Mouse (Mus musculus): ENCODE data around the gene Olfr56. TPM values are rescaled to one million over a fixed set of nuclear protein-coding genes. Genes with fewer than 3 reads are reported as not detected.
"Not testable (repeated sequence)": the region's sequence is repeated elsewhere in the genome, so short reads cannot be mapped to it uniquely, and the experiment has no call there.

Olfr56 gene
- polyA plus RNA-seq, 1 experiment from 2014 or later, result not detected

DNA sequence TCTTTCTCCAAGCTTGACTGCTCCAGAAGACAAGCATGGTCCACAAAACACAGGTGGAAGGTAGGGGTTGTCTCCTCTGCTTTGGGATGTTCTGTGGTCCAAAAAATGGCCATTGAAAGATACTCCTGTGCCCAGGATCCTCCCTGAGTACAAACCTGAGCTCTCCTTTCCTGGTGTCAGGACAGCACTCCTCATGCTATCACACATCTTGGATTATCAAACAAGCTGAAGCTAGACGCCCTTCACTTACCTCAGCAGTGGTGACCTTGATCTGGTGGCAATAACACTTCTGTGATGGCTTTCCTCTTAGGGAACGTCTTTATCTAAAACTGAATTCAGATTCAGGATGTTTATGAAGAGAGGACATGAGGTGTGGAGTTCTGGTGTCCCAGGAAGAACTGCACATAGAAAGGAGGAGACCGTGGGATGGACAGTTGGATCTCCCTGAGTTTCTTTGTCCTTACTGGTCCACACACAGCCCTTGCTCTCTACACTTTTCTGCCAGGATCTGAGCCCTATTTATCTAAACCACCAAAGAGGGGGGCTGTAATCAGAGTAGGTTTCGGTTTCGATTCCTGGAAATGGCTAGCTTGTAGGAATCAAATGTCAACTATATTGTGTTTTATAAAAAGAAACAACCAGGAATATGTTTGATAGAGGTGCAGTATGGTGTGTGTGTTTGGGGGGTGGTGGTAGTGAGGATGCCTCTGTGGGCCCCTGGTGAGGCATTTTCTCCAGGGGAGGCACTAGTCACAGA is 85.2 kb downstream of the Olfr56 start, which contains the start of gene Tgtp2:
TSS of gene Tgtp2 (minus strand) at position 494 of the 757 bp plus-strand sequence.
- not testable (repeated sequence) for H3K9ac ChIP-seq; H3K9me3 ChIP-seq; H3K27me3 ChIP-seq; H3K4me3 ChIP-seq; H3K27ac ChIP-seq; H3K36me3 ChIP-seq; H3K4me2 ChIP-seq (replicated peaks); H3K4me1 ChIP-seq; ATAC-seq (ENCODE audit: insufficient number of reproducible peaks, insufficient read depth, low FRiP score, low TSS enrichment)
- WGBS, result 77% methylated on average over 5 of the region's 5 CpGs

DNA sequence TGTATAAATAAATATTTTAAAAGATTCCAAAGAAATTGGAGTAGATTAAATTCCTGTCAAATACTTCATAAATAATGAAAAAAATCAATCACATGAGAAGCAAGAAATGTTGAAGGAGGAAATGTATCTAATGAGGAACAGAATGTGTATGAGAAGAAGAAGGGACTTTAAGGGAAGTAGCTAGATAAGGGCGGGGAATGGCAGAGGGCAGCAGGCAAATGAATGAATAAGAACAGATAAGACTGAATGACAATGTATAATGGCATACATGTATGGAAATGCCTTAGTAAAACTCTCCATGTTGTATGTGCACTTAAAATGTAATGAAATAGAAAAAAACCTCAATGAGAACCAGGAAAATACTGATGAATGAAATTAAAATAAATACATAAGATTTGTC is 89.7 kb downstream of the Olfr56 start:
- 88% methylated on average over 1 of the region's 1 CpGs for WGBS
- H3K4me3 ChIP-seq, result no peak overlapping the region
- no peak overlapping the region for H3K9ac ChIP-seq
- H3K4me2 ChIP-seq (replicated peaks), result no peak overlapping the region
- H3K36me3 ChIP-seq, result no peaks in the 10 kb centered on the region
- no peak overlapping the region for H3K27ac ChIP-seq
- H3K27me3 ChIP-seq, result no peaks in the 10 kb centered on the region
- H3K9me3 ChIP-seq, result no peaks in the 10 kb centered on the region
- no peaks in the 10 kb centered on the region for H3K4me1 ChIP-seq
- ATAC-seq (ENCODE audit: insufficient number of reproducible peaks, insufficient read depth, low FRiP score, low TSS enrichment), result no peak

DNA sequence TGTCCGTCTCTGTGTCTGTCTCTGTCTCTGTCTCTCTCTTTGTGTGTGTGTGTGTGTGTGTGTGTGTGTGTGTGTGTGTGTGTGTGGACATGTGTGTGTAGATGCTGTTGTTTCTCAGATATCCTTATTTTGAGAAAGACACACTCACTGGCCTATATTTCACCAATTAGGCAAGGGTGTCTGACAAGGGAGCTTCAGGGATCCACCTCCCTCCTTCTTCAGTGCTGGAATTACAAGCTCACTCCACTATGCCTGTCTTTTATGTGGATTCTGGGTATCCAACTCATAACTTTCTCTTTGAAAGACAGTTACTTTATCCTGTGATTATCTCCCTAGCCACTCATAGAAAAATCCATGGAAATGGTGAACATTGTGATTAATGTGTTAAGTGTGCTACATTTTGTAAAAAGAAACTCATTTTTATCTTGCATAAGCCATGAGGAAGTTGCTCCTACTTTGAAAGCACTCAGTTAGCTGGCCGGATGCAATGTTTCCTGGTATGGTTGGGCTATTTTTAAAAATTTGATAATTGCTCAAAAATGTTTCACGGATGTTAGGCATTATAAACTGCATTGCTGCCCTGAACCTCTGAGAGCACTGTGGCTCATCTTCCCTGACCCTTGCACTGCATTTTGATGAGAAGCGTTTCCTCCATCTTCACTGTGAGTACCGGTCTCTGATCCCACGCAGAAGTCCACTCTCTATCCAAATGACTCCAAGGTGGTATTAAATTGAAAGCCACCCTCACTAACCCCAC is 97.5 kb downstream of the Olfr56 start, which contains the start of gene Ifi47:
TSS of gene Ifi47 (plus strand) at position 587 of the 757 bp plus-strand sequence.
- H3K9me3 ChIP-seq; H3K27ac ChIP-seq; ATAC-seq (ENCODE audit: insufficient number of reproducible peaks, insufficient read depth, low FRiP score, low TSS enrichment); H3K36me3 ChIP-seq; H3K4me3 ChIP-seq; H3K9ac ChIP-seq; H3K4me1 ChIP-seq; H3K4me2 ChIP-seq (replicated peaks); H3K27me3 ChIP-seq: not testable (repeated sequence)
- WGBS, result 68% methylated on average over 6 of the region's 6 CpGs

DNA sequence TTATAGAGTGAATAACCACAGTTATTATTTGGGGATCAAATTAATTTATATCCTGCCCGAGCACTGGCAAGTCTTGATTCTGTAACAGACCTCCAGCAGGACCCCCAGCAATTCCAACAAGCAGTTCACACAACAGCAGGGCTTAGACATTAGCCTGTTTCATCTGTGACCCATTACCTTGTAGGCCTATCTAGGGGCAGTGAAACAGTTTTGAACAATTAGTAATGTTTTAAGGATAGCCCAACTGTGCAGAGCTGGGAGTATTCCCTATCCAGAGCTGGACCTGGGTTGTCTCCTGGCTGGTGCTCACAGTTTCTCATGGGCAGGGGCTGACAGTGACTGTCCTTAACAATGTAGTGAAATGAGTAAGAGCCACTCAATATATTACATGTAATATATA is 98.3 kb downstream of the Olfr56 start:
- Histone ChIP-seq H3K36me3 (no peaks in the 10 kb centered on the region), H3K4me3 (no peak overlapping the region), H3K4me2 (replicated peaks) (no peak overlapping the region), H3K27me3 (no peaks in the 10 kb centered on the region), H3K4me1 (no peaks in the 10 kb centered on the region), H3K27ac (no peak overlapping the region), H3K9ac (no peak overlapping the region), H3K9me3 (no peaks in the 10 kb centered on the region)
- WGBS, result 67% methylated on average over 1 of the region's 1 CpGs
- no peak for ATAC-seq (ENCODE audit: insufficient number of reproducible peaks, insufficient read depth, low FRiP score, low TSS enrichment)

DNA sequence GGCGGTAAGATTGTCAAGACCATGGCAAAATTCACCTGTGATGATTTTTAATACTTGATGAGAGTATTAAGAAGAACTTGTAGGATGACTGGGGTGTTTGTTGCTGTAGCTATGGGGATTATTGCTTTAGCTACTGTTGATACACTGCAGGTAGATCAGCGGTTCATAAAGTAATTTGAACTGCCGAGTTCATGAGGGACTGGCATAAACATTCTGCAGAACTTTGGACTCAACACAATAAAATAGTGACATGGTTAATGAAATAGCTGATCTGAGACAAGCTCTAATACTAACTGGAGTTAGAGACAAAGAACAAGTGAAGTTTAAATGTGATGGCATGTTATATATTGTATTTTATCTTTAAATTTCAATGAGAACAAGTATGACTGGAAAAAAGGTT is 100.0 kb downstream of the Olfr56 start:
- Histone ChIP-seq H3K36me3 (no peaks in the 10 kb centered on the region), H3K4me3 (no peak overlapping the region), H3K4me1 (no peaks in the 10 kb centered on the region), H3K27ac (no peak overlapping the region), H3K4me2 (replicated peaks) (no peak overlapping the region), H3K9ac (no peak overlapping the region), H3K27me3 (no peaks in the 10 kb centered on the region), H3K9me3 (no peaks in the 10 kb centered on the region)
- no peak for ATAC-seq (ENCODE audit: insufficient number of reproducible peaks, insufficient read depth, low FRiP score, low TSS enrichment)
- WGBS, result 86% methylated on average over 3 of the region's 3 CpGs

DNA sequence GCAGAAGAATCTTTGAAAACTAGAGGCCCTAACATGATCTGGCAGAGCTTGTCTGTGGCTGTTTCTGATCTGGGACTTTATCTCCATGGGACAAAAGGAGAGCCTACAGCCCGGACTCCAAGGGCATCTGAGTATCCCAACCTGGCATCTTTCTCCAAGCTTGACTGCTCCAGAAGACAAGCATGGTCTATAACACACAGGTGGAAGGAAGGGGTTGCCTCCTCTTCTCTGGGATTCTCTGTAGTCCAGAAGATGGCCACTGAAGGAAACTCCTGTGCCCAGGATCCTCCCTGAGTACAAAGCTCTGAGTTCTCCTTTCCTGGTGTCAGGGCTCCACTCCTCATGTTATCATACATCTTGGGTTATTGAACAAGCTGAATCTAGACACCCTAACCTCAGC is 101.9 kb downstream of the Olfr56 start:
- Histone ChIP-seq H3K4me2 (replicated peaks) (no peak overlapping the region), H3K27me3 (no peaks in the 10 kb centered on the region), H3K4me1 (no peaks in the 10 kb centered on the region), H3K9me3 (no peaks in the 10 kb centered on the region), H3K27ac (no peak overlapping the region), H3K4me3 (no peak overlapping the region), H3K9ac (no peak overlapping the region), H3K36me3 (no peaks in the 10 kb centered on the region)
- WGBS, result 83% methylated on average over 1 of the region's 1 CpGs
- ATAC-seq (ENCODE audit: insufficient number of reproducible peaks, insufficient read depth, low FRiP score, low TSS enrichment), result no peak

DNA sequence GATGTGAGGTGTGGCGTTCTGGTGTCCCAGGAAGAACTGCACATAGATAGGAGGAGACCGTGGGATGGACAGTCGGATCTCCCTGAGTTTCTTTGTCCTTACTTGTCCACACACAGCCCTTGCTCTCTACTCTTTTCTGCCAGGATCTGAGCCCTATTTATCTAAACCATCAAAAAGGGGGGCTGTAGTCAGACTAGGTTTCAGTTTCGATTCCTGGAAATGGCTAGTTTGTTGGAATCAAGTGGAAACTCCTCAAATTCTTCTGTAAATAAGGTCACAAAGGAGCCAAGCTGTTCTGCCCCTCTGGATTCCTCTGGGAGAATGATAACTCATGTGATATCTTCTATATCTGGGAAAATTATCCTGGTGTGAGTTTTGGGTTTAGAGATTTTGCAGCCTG is 102.7 kb downstream of the Olfr56 start:
- no peak overlapping the region for H3K9ac ChIP-seq
- 70% methylated on average over 4 of the region's 4 CpGs for WGBS
- no peaks in the 10 kb centered on the region for H3K9me3 ChIP-seq

DNA sequence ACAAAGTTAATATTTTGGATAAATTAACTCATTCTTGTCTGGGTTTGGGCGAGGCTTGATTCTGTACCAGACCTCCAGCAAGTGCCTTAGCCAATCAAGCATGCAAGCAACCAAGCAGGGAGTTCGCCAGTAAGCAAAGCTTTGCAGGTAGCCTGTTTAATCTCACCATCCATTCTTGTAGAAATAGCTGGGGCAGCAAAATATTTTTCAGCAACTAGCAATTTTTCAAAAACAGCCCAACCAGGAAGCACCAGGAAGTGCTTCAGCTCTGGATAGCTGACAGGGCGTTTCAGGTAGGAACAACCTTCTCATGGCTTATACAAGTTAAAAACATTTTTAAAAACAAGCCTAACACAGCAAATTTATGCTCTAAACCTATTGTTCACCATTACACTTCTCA is 103.2 kb downstream of the Olfr56 start:
- H3K4me2 ChIP-seq (replicated peaks), result no peak overlapping the region
- ATAC-seq (ENCODE audit: insufficient number of reproducible peaks, insufficient read depth, low FRiP score, low TSS enrichment), result no peak
- 76% methylated on average over 3 of the region's 3 CpGs for WGBS

More for the DNA sequence above, 102.7 kb downstream of the Olfr56 start:
- Histone ChIP-seq H3K27me3 (no peaks in the 10 kb centered on the region), H3K4me2 (replicated peaks) (no peak overlapping the region), H3K4me3 (no peak overlapping the region), H3K27ac (no peak overlapping the region), H3K4me1 (no peaks in the 10 kb centered on the region), H3K36me3 (no peaks in the 10 kb centered on the region)
- ATAC-seq (ENCODE audit: insufficient number of reproducible peaks, insufficient read depth, low FRiP score, low TSS enrichment), result no peak

DNA sequence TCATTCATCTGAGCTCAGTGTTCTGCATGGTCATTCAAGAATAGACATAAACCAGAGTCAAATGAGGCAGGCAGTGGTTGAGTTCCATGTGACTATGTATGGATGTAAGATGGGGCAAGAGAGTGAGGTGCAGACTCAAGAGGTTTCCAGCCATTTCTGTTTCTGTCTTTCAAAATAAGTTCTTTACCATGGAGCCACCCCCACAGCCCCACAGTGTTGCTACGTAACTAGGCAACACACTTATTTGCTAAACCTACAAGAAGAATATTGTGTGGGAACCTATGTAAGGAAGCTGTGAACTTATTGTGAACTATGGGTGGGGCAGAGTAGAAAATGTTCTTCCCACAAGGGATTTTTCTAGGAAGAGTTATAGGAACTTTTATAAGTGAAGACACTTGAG is 104.5 kb downstream of the Olfr56 start:
- peaks cover 4% of the 10 kb centered on the region for H3K4me1 ChIP-seq

More for the DNA sequence above, 103.2 kb downstream of the Olfr56 start:
- no peak overlapping the region for H3K27ac ChIP-seq
- no peaks in the 10 kb centered on the region for H3K36me3 ChIP-seq
- H3K9me3 ChIP-seq, result no peaks in the 10 kb centered on the region
- no peaks in the 10 kb centered on the region for H3K4me1 ChIP-seq
- H3K27me3 ChIP-seq, result no peaks in the 10 kb centered on the region
- H3K9ac ChIP-seq, result no peak overlapping the region
- no peak overlapping the region for H3K4me3 ChIP-seq

DNA sequence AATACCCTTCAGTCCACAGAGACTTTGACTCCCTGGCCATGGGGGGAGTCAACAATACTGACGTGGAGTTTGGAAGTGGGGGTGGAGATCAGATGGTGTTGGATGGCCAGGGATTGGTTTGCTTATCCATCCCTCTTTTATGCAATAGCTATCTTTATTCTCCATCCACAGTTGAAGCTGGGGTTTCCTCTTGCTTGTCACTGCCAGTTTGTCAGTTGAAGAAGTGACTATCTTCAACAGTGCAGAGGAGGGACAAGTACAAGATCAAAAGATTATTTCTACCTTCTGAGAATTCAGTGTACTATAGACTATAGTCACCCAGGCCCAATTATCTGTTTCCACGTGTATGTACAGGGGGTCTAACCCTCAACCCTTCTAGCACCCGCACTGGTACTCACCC is 105.1 kb downstream of the Olfr56 start:
- no peak for ATAC-seq (ENCODE audit: insufficient number of reproducible peaks, insufficient read depth, low FRiP score, low TSS enrichment)
- Histone ChIP-seq H3K4me3 (no peak overlapping the region), H3K9ac (no peak overlapping the region), H3K27ac (no peak overlapping the region), H3K4me1 (peaks cover 8% of the 10 kb centered on the region), H3K9me3 (no peaks in the 10 kb centered on the region), H3K36me3 (no peaks in the 10 kb centered on the region), H3K4me2 (replicated peaks) (no peak overlapping the region), H3K27me3 (no peaks in the 10 kb centered on the region)
- 72% methylated on average over 3 of the region's 3 CpGs for WGBS

More for the DNA sequence above, 104.5 kb downstream of the Olfr56 start:
- Histone ChIP-seq H3K9me3 (no peaks in the 10 kb centered on the region), H3K4me2 (replicated peaks) (no peak overlapping the region), H3K36me3 (no peaks in the 10 kb centered on the region), H3K4me3 (no peak overlapping the region), H3K27me3 (no peaks in the 10 kb centered on the region), H3K27ac (no peak overlapping the region), H3K9ac (no peak overlapping the region)
- no peak for ATAC-seq (ENCODE audit: insufficient number of reproducible peaks, insufficient read depth, low FRiP score, low TSS enrichment)
- 89% methylated on average over 1 of the region's 1 CpGs for WGBS

DNA sequence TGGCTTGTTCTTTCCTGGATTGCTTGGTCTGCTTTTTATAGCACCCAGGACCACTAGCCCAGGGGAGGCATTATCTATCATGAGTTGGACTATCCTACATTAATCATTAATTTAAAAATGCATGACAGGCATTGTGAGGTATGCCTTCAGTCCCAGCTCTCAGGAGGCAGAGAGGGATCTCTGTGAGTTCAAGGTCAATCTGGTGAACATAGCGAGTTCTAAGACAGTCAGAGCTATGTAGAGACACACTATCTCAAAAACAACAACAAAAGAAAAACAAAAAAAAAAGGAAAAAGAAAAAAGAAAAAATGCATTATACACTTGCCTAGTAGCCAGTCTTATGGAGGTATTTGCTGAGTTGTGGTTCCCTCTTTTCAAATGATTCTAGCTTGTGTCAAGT is 105.7 kb downstream of the Olfr56 start:
- no peak overlapping the region for H3K27ac ChIP-seq
- WGBS, result 83% methylated on average over 1 of the region's 1 CpGs
- H3K4me1 ChIP-seq, result peaks cover 8% of the 10 kb centered on the region
- ATAC-seq (ENCODE audit: insufficient number of reproducible peaks, insufficient read depth, low FRiP score, low TSS enrichment), result no peak
- H3K4me2 ChIP-seq (replicated peaks), result no peak overlapping the region
- no peaks in the 10 kb centered on the region for H3K9me3 ChIP-seq
- no peaks in the 10 kb centered on the region for H3K27me3 ChIP-seq
- no peaks in the 10 kb centered on the region for H3K36me3 ChIP-seq
- H3K4me3 ChIP-seq, result no peak overlapping the region
- no peak overlapping the region for H3K9ac ChIP-seq

DNA sequence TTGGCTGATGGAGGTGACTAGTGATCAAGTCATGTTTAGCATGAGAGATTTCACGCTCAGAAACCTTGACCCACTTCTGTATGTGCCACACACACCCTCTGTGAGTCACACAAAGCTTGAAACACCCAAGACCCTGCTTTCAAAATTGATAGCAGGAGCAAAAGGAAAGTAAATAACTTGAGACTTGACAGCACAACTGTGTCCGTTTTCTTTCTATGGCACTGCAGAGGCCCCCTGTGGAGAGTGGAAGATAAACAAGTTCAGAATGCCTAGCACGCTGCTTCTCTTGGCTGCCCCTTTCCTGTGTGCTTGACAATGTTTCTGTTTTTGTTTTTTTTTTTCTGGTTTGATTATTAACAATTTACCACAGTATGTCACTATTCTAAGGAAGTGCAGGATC is 106.2 kb downstream of the Olfr56 start:
- Histone ChIP-seq H3K4me1 (peaks cover 8% of the 10 kb centered on the region), H3K9me3 (no peaks in the 10 kb centered on the region), H3K4me2 (replicated peaks) (no peak overlapping the region), H3K27ac (no peak overlapping the region), H3K9ac (no peak overlapping the region), H3K27me3 (no peaks in the 10 kb centered on the region), H3K4me3 (no peak overlapping the region), H3K36me3 (no peaks in the 10 kb centered on the region)
- 51% methylated on average over 3 of the region's 3 CpGs for WGBS
- no peak for ATAC-seq (ENCODE audit: insufficient number of reproducible peaks, insufficient read depth, low FRiP score, low TSS enrichment)
